Mouse (Mus musculus): ENCODE results near the gene Ncapd2. TPM values are rescaled to one million over a fixed set of nuclear protein-coding genes. Genes with fewer than 3 reads are reported as not detected.

Gene Ncapd2
- polyA plus RNA-seq, 1 experiment from 2014 or later: 56.7 TPM

DNA sequence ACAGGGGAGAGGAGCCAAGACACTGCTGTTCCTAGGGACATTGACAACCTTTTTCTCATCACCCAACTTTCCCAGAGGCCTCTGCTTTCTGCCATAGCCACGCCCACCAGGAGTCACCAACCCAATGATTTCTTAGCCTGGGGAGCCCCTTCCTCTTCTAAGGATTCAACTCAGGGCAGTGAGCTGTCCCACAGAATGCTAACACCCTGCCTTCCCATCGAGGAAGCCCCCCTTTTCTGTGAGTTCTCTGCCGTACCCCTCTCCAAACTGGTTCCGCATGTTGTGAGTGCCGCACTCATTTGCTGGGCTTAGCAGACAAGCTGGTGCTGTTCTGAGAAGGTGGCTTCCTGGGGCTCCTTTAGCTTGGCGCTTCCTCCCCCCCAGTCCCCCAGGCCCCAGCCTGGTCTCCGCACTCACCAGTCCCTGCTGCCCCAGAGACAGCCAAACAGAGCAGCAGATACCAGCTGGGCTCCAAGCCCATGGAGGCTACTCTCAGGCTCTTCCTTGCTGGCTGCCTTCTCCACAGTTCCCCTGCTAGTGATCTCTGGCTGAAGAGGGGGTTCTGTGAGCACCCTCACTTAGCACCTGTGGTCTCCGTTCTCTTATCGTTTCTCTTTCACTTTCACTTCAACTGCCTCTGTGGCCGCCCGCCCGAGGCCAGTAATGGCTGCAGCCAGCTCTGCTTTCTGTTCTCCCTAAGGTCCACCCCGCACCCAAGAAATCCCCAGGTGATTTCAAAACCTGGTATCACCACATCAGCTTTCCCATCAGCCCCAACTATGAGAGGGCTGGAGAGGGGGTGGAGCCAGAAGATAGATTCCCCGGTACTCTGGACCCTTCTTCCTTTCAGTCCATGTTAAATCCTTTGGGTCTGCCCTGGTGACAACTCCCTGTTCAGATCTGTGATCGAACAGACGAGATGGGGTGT, 39.9 kb upstream of the Ncapd2 start, which contains the start of gene Tapbpl:
Tapbpl (minus strand) TSS at position 744 of the 928 bp plus-strand sequence.
- H3K9me3 ChIP-seq: no peaks in the 10 kb centered on the region
- no peaks in the 10 kb centered on the region for H3K36me3 ChIP-seq
- H3K4me1 ChIP-seq (replicated peaks): peaks cover 19% of the 10 kb centered on the region
- H3K27me3 ChIP-seq: 0 out of 2 replicates have a peak, but pooled peaks cover 3% of the 10 kb centered on the region
- H3K9ac ChIP-seq: peak within 1 kb of the TSS; percentile 75
- peak; percentile 78 for ATAC-seq (ENCODE audit: low FRiP score)
- H3K4me3 ChIP-seq: peak within 1 kb of the TSS; percentile 43
- H3K4me2 ChIP-seq: peak within 1 kb of the TSS; percentile 87
- 12% methylated on average over 16 of the region's 16 CpGs for WGBS
- H3K27ac ChIP-seq: peak within 1 kb of the TSS; percentile 73

DNA sequence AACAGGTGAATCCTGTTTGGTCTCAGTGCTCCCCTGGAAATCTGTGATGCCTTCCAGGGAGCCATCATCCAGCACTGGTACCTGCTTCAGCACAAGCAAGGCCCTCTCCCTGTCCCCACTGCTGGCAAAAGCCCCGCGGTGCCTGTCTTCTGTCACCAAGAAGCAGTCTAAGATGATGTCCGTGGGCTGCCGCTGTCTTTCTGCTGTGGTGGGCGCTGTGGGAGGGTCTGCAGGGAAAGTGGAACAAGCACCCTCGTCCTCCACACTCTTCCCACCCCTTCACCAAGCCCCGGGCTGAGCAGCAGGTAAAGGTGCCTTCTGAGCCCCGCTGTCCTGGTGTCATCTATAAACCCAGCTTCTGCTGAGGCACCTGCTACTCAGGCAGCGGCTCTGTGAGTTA, 39.1 kb upstream of the Ncapd2 start:
- Histone ChIP-seq H3K9ac (peak overlapping the region; percentile 75; the same call in 1 of the 2 replicates), H3K4me2 (peak overlapping the region; percentile 87), H3K9me3 (no peaks in the 10 kb centered on the region), H3K27me3 (no peaks in the 10 kb centered on the region), H3K27ac (peak overlapping the region; percentile 60), H3K4me1 (replicated peaks) (peaks cover 19% of the 10 kb centered on the region), H3K36me3 (no peaks in the 10 kb centered on the region), H3K4me3 (no peak overlapping the region)
- 0 out of 2 replicates have a peak, but pooled peaks have one; percentile 3 for ATAC-seq (ENCODE audit: low FRiP score)
- 70% methylated on average over 9 of the region's 9 CpGs for WGBS

DNA sequence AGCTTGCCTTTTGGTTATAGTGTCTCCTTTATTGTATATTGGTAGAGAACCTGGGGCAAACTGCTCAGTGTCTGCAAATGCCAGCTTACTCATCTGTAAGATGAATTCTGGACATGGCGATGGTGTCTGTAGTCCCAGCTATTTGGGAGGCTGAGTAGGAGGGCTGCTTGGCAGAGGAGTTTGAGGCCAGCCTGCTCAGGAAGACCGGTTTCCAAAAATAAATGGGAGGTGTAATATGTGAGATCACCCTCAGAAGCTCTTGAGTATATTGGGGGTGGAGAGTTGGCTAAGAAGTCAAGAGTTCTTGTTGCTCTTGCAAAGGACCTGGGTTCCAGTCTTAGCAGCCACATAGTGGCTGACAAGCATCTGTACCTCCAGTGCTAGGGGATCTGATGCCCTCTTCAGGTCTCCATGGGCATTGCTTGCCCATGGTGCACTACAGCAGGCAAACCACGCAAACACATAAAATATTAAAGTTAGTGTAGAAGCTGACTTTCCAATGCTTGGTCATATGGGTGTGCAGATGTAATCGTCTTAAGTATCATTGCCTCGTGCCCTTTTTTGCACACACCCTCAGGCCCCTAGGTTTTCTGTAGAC, 34.1 kb upstream of the Ncapd2 start:
- WGBS: 92% methylated on average over 5 of the region's 5 CpGs
- H3K27me3 ChIP-seq: no peaks in the 10 kb centered on the region
- H3K4me2 ChIP-seq: no peak overlapping the region
- H3K9ac ChIP-seq: no peak overlapping the region
- H3K4me3 ChIP-seq: no peak overlapping the region
- ATAC-seq (ENCODE audit: low FRiP score): no peak
- peaks cover 7% of the 10 kb centered on the region; the same call in 1 of the 2 replicates for H3K36me3 ChIP-seq
- peaks cover 2% of the 10 kb centered on the region for H3K4me1 ChIP-seq (replicated peaks)
- no peaks in the 10 kb centered on the region for H3K9me3 ChIP-seq
- H3K27ac ChIP-seq: no peak overlapping the region

DNA sequence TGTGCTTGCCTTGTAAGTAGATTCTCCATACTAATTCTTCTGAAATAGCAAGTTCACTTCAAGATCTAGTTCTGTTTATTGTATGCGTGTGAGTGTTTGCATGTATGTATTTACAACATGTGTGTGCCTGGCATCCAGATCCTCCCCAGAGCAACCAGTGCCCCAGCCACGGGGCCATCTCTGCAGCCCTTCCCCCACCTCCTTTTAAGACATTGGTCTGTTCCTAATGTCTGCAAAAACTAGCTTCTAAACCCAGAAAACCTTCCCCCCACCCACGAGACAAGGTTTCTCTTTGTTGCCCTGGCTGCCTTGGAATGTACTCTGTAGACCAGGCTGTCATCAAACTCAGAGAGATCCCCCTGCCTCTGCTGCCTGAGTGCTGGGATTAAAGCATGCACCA, 31.1 kb upstream of the Ncapd2 start:
- Histone ChIP-seq H3K27ac (no peak overlapping the region), H3K4me1 (replicated peaks) (no peaks in the 10 kb centered on the region), H3K27me3 (no peaks in the 10 kb centered on the region), H3K4me2 (no peak overlapping the region), H3K9ac (no peak overlapping the region), H3K36me3 (peaks cover 16% of the 10 kb centered on the region), H3K4me3 (no peak overlapping the region), H3K9me3 (no peaks in the 10 kb centered on the region)
- ATAC-seq (ENCODE audit: low FRiP score): no peak
- WGBS: 88% methylated on average over 3 of the region's 3 CpGs

- Histone ChIP-seq H3K27me3 (0 out of 2 replicates have a peak, but pooled peaks cover under 1% of the 10 kb centered on the region), H3K9ac (0 out of 2 replicates have a peak overlapping the region, but pooled peaks have one; percentile 15), H3K4me3 (no peak overlapping the region), H3K4me1 (replicated peaks) (no peaks in the 10 kb centered on the region), H3K36me3 (peaks cover 16% of the 10 kb centered on the region), H3K27ac (no peak overlapping the region), H3K4me2 (no peak overlapping the region), H3K9me3 (no peaks in the 10 kb centered on the region)
- no peak for ATAC-seq (ENCODE audit: low FRiP score)
- 75% methylated on average over 2 of the region's 2 CpGs for WGBS
Measured at GRCm38 (mm10) chr6:125222146-125222545, 30.6 kb upstream of the Ncapd2 start.

DNA sequence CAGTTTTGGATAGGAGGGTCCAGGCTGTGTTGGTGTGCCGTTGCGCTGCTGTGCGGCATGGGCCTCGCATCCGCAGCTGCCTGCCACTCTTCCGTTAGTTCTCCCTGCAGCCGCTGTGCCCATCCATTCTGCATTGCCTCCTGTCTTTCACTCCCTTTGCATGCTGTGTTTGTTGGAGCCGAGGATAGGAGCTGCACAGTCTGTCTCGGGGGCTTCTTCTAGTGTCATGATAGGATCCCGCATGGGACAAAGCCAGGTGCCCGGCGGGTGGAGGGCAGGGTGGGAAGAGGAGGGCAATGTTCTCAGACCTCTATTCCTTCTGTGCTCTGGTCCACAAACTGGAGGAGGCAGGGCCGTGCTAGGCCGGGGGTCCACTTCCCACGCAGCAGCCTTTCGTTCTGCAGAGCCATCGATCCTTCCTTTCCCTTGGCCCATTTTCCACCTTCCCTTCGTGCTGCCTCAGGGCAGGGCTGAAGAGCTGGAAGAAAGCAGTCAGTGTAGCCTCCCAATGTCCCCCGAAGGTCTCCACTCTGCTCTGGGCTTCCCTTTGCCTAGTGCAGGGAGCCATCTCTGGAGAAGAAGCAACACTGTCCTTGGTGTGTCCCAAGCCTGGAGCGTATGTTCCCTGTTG, 29.7 kb upstream of the Ncapd2 start:
- H3K36me3 ChIP-seq: peaks cover 16% of the 10 kb centered on the region
- H3K9ac ChIP-seq: no peak overlapping the region; the same call in 1 of the 2 replicates
- H3K27ac ChIP-seq: no peak overlapping the region
- 88% methylated on average over 20 of the region's 20 CpGs for WGBS
- no peak overlapping the region for H3K4me3 ChIP-seq
- ATAC-seq (ENCODE audit: low FRiP score): no peak
- no peaks in the 10 kb centered on the region for H3K9me3 ChIP-seq
- peaks cover 6% of the 10 kb centered on the region; the same call in 1 of the 2 replicates for H3K4me1 ChIP-seq (replicated peaks)
- 0 out of 2 replicates have a peak, but pooled peaks cover 5% of the 10 kb centered on the region for H3K27me3 ChIP-seq
- H3K4me2 ChIP-seq: no peak overlapping the region

- WGBS: 80% methylated on average over 4 of the region's 4 CpGs
- H3K27ac ChIP-seq: no peak overlapping the region
- peaks cover 8% of the 10 kb centered on the region; the same call in 1 of the 2 replicates for H3K27me3 ChIP-seq
- no peaks in the 10 kb centered on the region for H3K9me3 ChIP-seq
- H3K4me3 ChIP-seq: no peak overlapping the region
- H3K36me3 ChIP-seq: peaks cover 8% of the 10 kb centered on the region; the same call in 1 of the 2 replicates
- no peak overlapping the region for H3K4me2 ChIP-seq
- ATAC-seq (ENCODE audit: low FRiP score): no peak
- no peak overlapping the region for H3K9ac ChIP-seq
- H3K4me1 ChIP-seq (replicated peaks): peaks cover 10% of the 10 kb centered on the region
Measured at GRCm38 (mm10) chr6:125218963-125219362, 27.5 kb upstream of the Ncapd2 start.

- WGBS: 89% methylated on average over 11 of the region's 11 CpGs
- H3K27me3 ChIP-seq: peaks cover 18% of the 10 kb centered on the region
- no peak overlapping the region for H3K4me2 ChIP-seq
- no peaks in the 10 kb centered on the region for H3K9me3 ChIP-seq
- H3K27ac ChIP-seq: no peak overlapping the region
- no peak for ATAC-seq (ENCODE audit: low FRiP score)
- H3K4me3 ChIP-seq: no peak overlapping the region
- peaks cover 8% of the 10 kb centered on the region; the same call in 1 of the 2 replicates for H3K36me3 ChIP-seq
- no peak overlapping the region for H3K9ac ChIP-seq
- peaks cover 10% of the 10 kb centered on the region for H3K4me1 ChIP-seq (replicated peaks)
Measured at GRCm38 (mm10) chr6:125217899-125218298, 26.4 kb upstream of the Ncapd2 start.

- 88% methylated on average over 2 of the region's 2 CpGs for WGBS
- Histone ChIP-seq H3K36me3 (peaks cover 8% of the 10 kb centered on the region; the same call in 1 of the 2 replicates), H3K9me3 (no peaks in the 10 kb centered on the region), H3K27ac (no peak overlapping the region), H3K9ac (no peak overlapping the region), H3K4me3 (no peak overlapping the region), H3K4me2 (no peak overlapping the region), H3K27me3 (peaks cover 27% of the 10 kb centered on the region), H3K4me1 (replicated peaks) (peaks cover 10% of the 10 kb centered on the region)
- ATAC-seq (ENCODE audit: low FRiP score): no peak
Measured at GRCm38 (mm10) chr6:125216898-125217297, 25.4 kb upstream of the Ncapd2 start.

- H3K27me3 ChIP-seq: peaks cover 32% of the 10 kb centered on the region
- peaks cover 10% of the 10 kb centered on the region for H3K4me1 ChIP-seq (replicated peaks)
- no peaks in the 10 kb centered on the region for H3K9me3 ChIP-seq
- H3K27ac ChIP-seq: peak within 1 kb of the TSS; percentile 80
- peak within 1 kb of the TSS; percentile 73 for H3K4me2 ChIP-seq
- peak within 1 kb of the TSS; percentile 81 for H3K9ac ChIP-seq
- peaks cover 8% of the 10 kb centered on the region; the same call in 1 of the 2 replicates for H3K36me3 ChIP-seq
- ATAC-seq (ENCODE audit: low FRiP score): peak; percentile 98
- under 1% methylated on average over 48 of the region's 48 CpGs for WGBS
- H3K4me3 ChIP-seq: peak within 1 kb of the TSS; percentile 59
Measured at GRCm38 (mm10) chr6:125215148-125215954, 23.9 kb upstream of the Ncapd2 start, which contains the start of gene Vamp1. Gene Vamp1 (plus strand): TSS chr6:125215551.

GRCm38 (mm10) chr6:125213715-125214114, 22.2 kb upstream of the Ncapd2 start:
- 74% methylated on average over 6 of the region's 6 CpGs for WGBS
- Histone ChIP-seq H3K27ac (no peak overlapping the region), H3K9ac (no peak overlapping the region), H3K9me3 (no peaks in the 10 kb centered on the region), H3K4me1 (replicated peaks) (peaks cover 10% of the 10 kb centered on the region), H3K4me3 (no peak overlapping the region), H3K27me3 (peaks cover 32% of the 10 kb centered on the region), H3K36me3 (no peaks in the 10 kb centered on the region), H3K4me2 (no peak overlapping the region)
- no peak for ATAC-seq (ENCODE audit: low FRiP score)

All from hindbrain, embryonic 13.5 days (tissue).